19 mouse cellular contexts compared by ENCODE assay signal in the genomic region with DNA sequence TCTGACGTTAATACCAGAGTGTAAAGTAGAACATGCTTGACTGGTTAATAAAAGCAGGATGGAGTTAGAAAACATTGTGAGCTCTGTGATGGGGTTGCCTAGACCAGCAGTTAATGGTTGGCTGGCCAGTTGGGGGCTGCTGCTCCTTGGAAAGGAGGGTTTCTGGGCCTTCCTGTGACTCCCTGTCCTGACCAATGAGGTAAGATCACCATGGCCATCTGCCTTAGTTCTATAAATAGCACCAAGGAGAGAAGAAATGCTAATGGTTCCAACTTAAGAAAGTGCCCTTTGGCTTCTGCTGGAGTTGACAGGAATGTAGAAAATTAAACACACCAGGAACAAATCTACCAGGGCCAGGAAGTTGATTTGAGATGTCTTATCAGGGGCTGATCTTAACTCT. TPM values are rescaled to one million over a fixed set of nuclear protein-coding genes. Genes with fewer than 3 reads are reported as not detected.
A peak's percentile ranks its signal among the peaks of the same experiment; 100 is the strongest.
DNase-seq lines count a peak whose midpoint lies in the region; ATAC-seq and TF ChIP-seq lines count a peak whose summit lies in the region.
"Had no signal": no experiment of that assay in that cellular context is flagged by ENCODE, and none has a peak within 500 bp of the region (broad histone marks: within the 10 kb centered on the region; RNA-seq: fewer than 3 reads in every experiment).

No protein-coding gene starts in this region.

- WGBS in forebrain, embryonic 10.5 days = 41% methylated on average over 1 of the region's 1 CpGs
- 42% methylated on average over 1 of the region's 1 CpGs for WGBS in forebrain, embryonic 14.5 days
- WGBS in hindbrain, postnatal 0 days = 48% methylated on average over 1 of the region's 1 CpGs
- 50% methylated on average over 1 of the region's 1 CpGs for WGBS in hindbrain, embryonic 14.5 days
- 56% methylated on average over 1 of the region's 1 CpGs for WGBS in limb, embryonic 15.5 days
- WGBS in limb, embryonic 10.5 days = 68% methylated on average over 1 of the region's 1 CpGs
- WGBS in neural tube, embryonic 15.5 days = 69% methylated on average over 1 of the region's 1 CpGs

- DNase-seq in forebrain, embryonic 10.5 days (ENCODE audit: extremely low spot score, low spot score) = no peak
- DNase-seq in forebrain, embryonic 14.5 days (ENCODE audit: low spot score) = no peak
- DNase-seq in hindbrain, postnatal 0 days (ENCODE audit: low spot score) = no peak
- no peak for DNase-seq in hindbrain, embryonic 14.5 days (ENCODE audit: low spot score)
- DNase-seq in limb, embryonic 10.5 days (ENCODE audit: low spot score) = no peak
- DNase-seq in kidney, postnatal 36 days = peak; percentile 32 to 49
- DNase-seq: embryo, embryonic 11 days; forebrain, postnatal 0 days; layer of hippocampus, postnatal 36 days; lung, postnatal 4 days; midbrain, embryonic 14.5 days; right cerebral cortex, postnatal 14 days had no signal

- no peaks in the 10 kb centered on the region for H3K9me3 ChIP-seq in forebrain, embryonic 10.5 days
- H3K9me3 ChIP-seq in forebrain, embryonic 14.5 days (replicated peaks; ENCODE audit: control insufficient read depth, low read length) = no peaks in the 10 kb centered on the region
- no peaks in the 10 kb centered on the region for H3K9me3 ChIP-seq in hindbrain, postnatal 0 days (ENCODE audit: low read length)
- H3K9me3 ChIP-seq in hindbrain, embryonic 14.5 days (ENCODE audit: control insufficient read depth, low read length) = no peaks in the 10 kb centered on the region
- no peaks in the 10 kb centered on the region for H3K9me3 ChIP-seq in limb, embryonic 15.5 days
- no peaks in the 10 kb centered on the region for H3K9me3 ChIP-seq in limb, embryonic 10.5 days (replicated peaks)
- H3K9me3 ChIP-seq in neural tube, embryonic 15.5 days (replicated peaks) = no peaks in the 10 kb centered on the region
- H3K9me3 ChIP-seq: hindbrain, embryonic 15.5 days; limb, embryonic 13.5 days had no signal

- H3K36me3 ChIP-seq in forebrain, embryonic 10.5 days (replicated peaks) = no peaks in the 10 kb centered on the region
- no peaks in the 10 kb centered on the region for H3K36me3 ChIP-seq in forebrain, embryonic 14.5 days (ENCODE audit: control insufficient read depth, insufficient read depth, low read length)
- no peaks in the 10 kb centered on the region for H3K36me3 ChIP-seq in hindbrain, postnatal 0 days (ENCODE audit: insufficient read depth, low read length)
- H3K36me3 ChIP-seq in hindbrain, embryonic 14.5 days (replicated peaks; ENCODE audit: control insufficient read depth, insufficient read depth) = no peaks in the 10 kb centered on the region
- no peaks in the 10 kb centered on the region for H3K36me3 ChIP-seq in limb, embryonic 15.5 days
- 0 out of 2 replicates have a peak, but pooled peaks cover 5% of the 10 kb centered on the region for H3K36me3 ChIP-seq in limb, embryonic 10.5 days
- no peaks in the 10 kb centered on the region for H3K36me3 ChIP-seq in neural tube, embryonic 15.5 days
- H3K36me3 ChIP-seq: hindbrain, embryonic 15.5 days; limb, embryonic 13.5 days had no signal

- TF ChIP-seq CTCF in hindbrain, postnatal 0 days (IDR thresholded peaks at IDR 0.05; ENCODE audit: low read depth) = no peak

- no peak overlapping the region for H3K9ac ChIP-seq in forebrain, embryonic 14.5 days (ENCODE audit: low read length)
- no peak overlapping the region for H3K9ac ChIP-seq in hindbrain, postnatal 0 days (replicated peaks; ENCODE audit: low read length)
- no peak overlapping the region for H3K9ac ChIP-seq in hindbrain, embryonic 14.5 days
- H3K9ac ChIP-seq in limb, embryonic 15.5 days = no peak overlapping the region
- H3K9ac ChIP-seq in neural tube, embryonic 15.5 days (replicated peaks) = no peak overlapping the region
- H3K9ac ChIP-seq: forebrain, postnatal 0 days; hindbrain, embryonic 15.5 days; limb, embryonic 13.5 days; liver, embryonic 14.5 days had no signal

- ATAC-seq in forebrain, embryonic 14.5 days = no peak
- ATAC-seq in hindbrain, postnatal 0 days = no peak
- no peak for ATAC-seq in hindbrain, embryonic 14.5 days (ENCODE audit: low FRiP score)
- no peak for ATAC-seq in limb, embryonic 15.5 days (ENCODE audit: insufficient number of reproducible peaks, low FRiP score, low TSS enrichment, low read depth)
- no peak for ATAC-seq in neural tube, embryonic 15.5 days (ENCODE audit: low FRiP score)
- ATAC-seq: forebrain, postnatal 0 days; intestine, embryonic 16.5 days had no signal

- no peak overlapping the region for H3K4me3 ChIP-seq in forebrain, embryonic 10.5 days
- H3K4me3 ChIP-seq in forebrain, embryonic 14.5 days (ENCODE audit: low read depth, low read length) = no peak overlapping the region
- no peak overlapping the region for H3K4me3 ChIP-seq in hindbrain, postnatal 0 days (ENCODE audit: low read length)
- H3K4me3 ChIP-seq in hindbrain, embryonic 14.5 days (replicated peaks; ENCODE audit: low read length) = no peak overlapping the region
- H3K4me3 ChIP-seq in limb, embryonic 15.5 days = no peak overlapping the region
- H3K4me3 ChIP-seq in limb, embryonic 10.5 days = no peak overlapping the region
- no peak overlapping the region for H3K4me3 ChIP-seq in neural tube, embryonic 15.5 days (replicated peaks)
- H3K4me3 ChIP-seq: hindbrain, embryonic 15.5 days; limb, embryonic 13.5 days had no signal

- H3K27ac ChIP-seq in forebrain, embryonic 10.5 days = peak overlapping the region; percentile 46; the same call in 1 of the 2 replicates
- H3K27ac ChIP-seq in forebrain, embryonic 14.5 days (ENCODE audit: low read depth, low read length) = no peak overlapping the region; the same call in 1 of the 2 replicates
- H3K27ac ChIP-seq in hindbrain, postnatal 0 days = peak overlapping the region; percentile 28; the same call in 1 of the 2 replicates
- no peak overlapping the region for H3K27ac ChIP-seq in hindbrain, embryonic 14.5 days
- peak overlapping the region; percentile 48 for H3K27ac ChIP-seq in limb, embryonic 15.5 days
- H3K27ac ChIP-seq in limb, embryonic 10.5 days = no peak overlapping the region
- no peak overlapping the region for H3K27ac ChIP-seq in neural tube, embryonic 15.5 days (replicated peaks)
- H3K27ac ChIP-seq: hindbrain, embryonic 15.5 days; limb, embryonic 13.5 days; liver, embryonic 14.5 days; stomach, postnatal 0 days had no signal

- peaks cover 38% of the 10 kb centered on the region for H3K4me1 ChIP-seq in forebrain, embryonic 10.5 days
- 0 out of 2 replicates have a peak, but pooled peaks cover 3% of the 10 kb centered on the region for H3K4me1 ChIP-seq in forebrain, embryonic 14.5 days (ENCODE audit: control insufficient read depth, insufficient read depth, low read length)
- peaks cover 21% of the 10 kb centered on the region for H3K4me1 ChIP-seq in hindbrain, postnatal 0 days (ENCODE audit: insufficient read depth, low read length)
- H3K4me1 ChIP-seq in hindbrain, embryonic 14.5 days (replicated peaks; ENCODE audit: control insufficient read depth, insufficient read depth, low read length) = peaks cover 16% of the 10 kb centered on the region; the same call in 1 of the 2 replicates
- H3K4me1 ChIP-seq in limb, embryonic 15.5 days = peaks cover 31% of the 10 kb centered on the region
- peaks cover 27% of the 10 kb centered on the region for H3K4me1 ChIP-seq in limb, embryonic 10.5 days
- H3K4me1 ChIP-seq in neural tube, embryonic 15.5 days = peaks cover 17% of the 10 kb centered on the region

- no peak overlapping the region for H3K4me2 ChIP-seq in forebrain, embryonic 14.5 days (ENCODE audit: low read length)
- no peak overlapping the region for H3K4me2 ChIP-seq in hindbrain, postnatal 0 days (ENCODE audit: low read depth, low read length)
- H3K4me2 ChIP-seq in hindbrain, embryonic 14.5 days (replicated peaks) = no peak overlapping the region
- H3K4me2 ChIP-seq in limb, embryonic 15.5 days = no peak overlapping the region
- H3K4me2 ChIP-seq in neural tube, embryonic 15.5 days = no peak overlapping the region
- H3K4me2 ChIP-seq: hindbrain, embryonic 15.5 days; limb, embryonic 13.5 days had no signal

- no peaks in the 10 kb centered on the region for H3K27me3 ChIP-seq in forebrain, embryonic 10.5 days (ENCODE audit: poor library complexity, severe bottlenecking)
- H3K27me3 ChIP-seq in forebrain, embryonic 14.5 days (replicated peaks; ENCODE audit: control insufficient read depth, insufficient read depth, low read length) = no peaks in the 10 kb centered on the region
- no peaks in the 10 kb centered on the region for H3K27me3 ChIP-seq in hindbrain, postnatal 0 days (ENCODE audit: insufficient read depth, low read length)
- no peaks in the 10 kb centered on the region for H3K27me3 ChIP-seq in hindbrain, embryonic 14.5 days (ENCODE audit: control insufficient read depth, insufficient read depth, low read length)
- H3K27me3 ChIP-seq in limb, embryonic 15.5 days = no peaks in the 10 kb centered on the region
- no peaks in the 10 kb centered on the region for H3K27me3 ChIP-seq in limb, embryonic 10.5 days (ENCODE audit: low read depth, poor library complexity, severe bottlenecking)
- H3K27me3 ChIP-seq in neural tube, embryonic 15.5 days (replicated peaks) = no peaks in the 10 kb centered on the region
- H3K27me3 ChIP-seq: hindbrain, embryonic 15.5 days; limb, embryonic 13.5 days had no signal

RNA-seq across cellular contexts. Expression of a gene that starts 42.8 kb away (rescaled TPM):
- 11.5 and 12.9 TPM in 2 replicates for polyA plus RNA-seq in forebrain, embryonic 10.5 days (2016; fragmentation: Nextera tagmentation; extraction: Ambion mirVana)
- 3.8 and 5.9 TPM in 2 replicates for polyA plus RNA-seq in forebrain, embryonic 14.5 days (2014; fragmentation: Nextera tagmentation; extraction: Ambion mirVana)
- 42.9 and 45.9 TPM in 2 replicates for total RNA-seq in hindbrain, postnatal 0 days (2014; rRNA removed)
- 11.7 and 11.8 TPM in 2 replicates for polyA plus RNA-seq in hindbrain, postnatal 0 days (2015; fragmentation: Nextera tagmentation; extraction: Ambion mirVana)
- 10.5 and 11.9 TPM in 2 replicates for polyA plus RNA-seq in hindbrain, embryonic 14.5 days (2014; fragmentation: Nextera tagmentation; extraction: Ambion mirVana)
- polyA plus RNA-seq in limb, embryonic 15.5 days (2015; fragmentation: Nextera tagmentation; extraction: Ambion mirVana) = 16.7 and 16.9 TPM in 2 replicates
- 14.2 and 17.6 TPM in 2 replicates for polyA plus RNA-seq in limb, embryonic 10.5 days (2016; fragmentation: Nextera tagmentation; extraction: Ambion mirVana)
- polyA plus RNA-seq in neural tube, embryonic 15.5 days (2015; fragmentation: Nextera tagmentation; extraction: Ambion mirVana) = 10.8 and 11.5 TPM in 2 replicates

Comparison
In these comparisons a context has a peak if more than half of its experiments do, and no peak if none do; other contexts are left out.
1. H3K27ac ChIP-seq: peak in forebrain, embryonic 10.5 days (single experiment), hindbrain, postnatal 0 days (single experiment) and limb, embryonic 15.5 days (single experiment); none in forebrain, embryonic 14.5 days (single experiment), hindbrain, embryonic 14.5 days (single experiment), limb, embryonic 10.5 days (single experiment) and neural tube, embryonic 15.5 days (single experiment).
2. DNase-seq: peak in kidney, postnatal 36 days (2 of 2); none in forebrain, embryonic 10.5 days (single experiment), forebrain, embryonic 14.5 days (single experiment), hindbrain, postnatal 0 days (single experiment), hindbrain, embryonic 14.5 days (single experiment) and limb, embryonic 10.5 days (single experiment).